Mouse (Mus musculus) inflammation-experienced regulatory T-cells, adult 6 months (primary cell): Measurements from ENCODE around the gene Praf2. TPM values are rescaled to one million over a fixed set of nuclear protein-coding genes. Genes with fewer than 3 reads are reported as not detected.
A peak's percentile ranks its signal among the peaks of the same experiment; 100 is the strongest.
"Not testable (repeated sequence)": the region's sequence is repeated elsewhere in the genome, so short reads cannot be mapped to it uniquely, and the experiment has no call there.

Experiments used
- ATAC-seq: one replicate; pipeline ENCODE4 v1.8.0; 2017
- polyA plus RNA-seq, 3 experiments: library from polyadenylated mRNA; unstranded; fragments of 100-300 nt; shearing (Covaris generic); gene quantifications; one replicate each; pipeline ENCODE4 v1.2.1; 2017

Praf2 gene
- 10 to 100 TPM; 33.2 to 42.0 (median 41.3) TPM for polyA plus RNA-seq

GRCm38 (mm10) chrX:7728215-7728921 is at the start of gene Praf2:
Gene Praf2 (plus strand): TSS chrX:7728439.
- peak; percentile 98 for ATAC-seq

- ATAC-seq, result no peak
Observed at GRCm38 (mm10) chrX:7678986-7679385, 49.3 kb upstream of the Praf2 start.

DNA sequence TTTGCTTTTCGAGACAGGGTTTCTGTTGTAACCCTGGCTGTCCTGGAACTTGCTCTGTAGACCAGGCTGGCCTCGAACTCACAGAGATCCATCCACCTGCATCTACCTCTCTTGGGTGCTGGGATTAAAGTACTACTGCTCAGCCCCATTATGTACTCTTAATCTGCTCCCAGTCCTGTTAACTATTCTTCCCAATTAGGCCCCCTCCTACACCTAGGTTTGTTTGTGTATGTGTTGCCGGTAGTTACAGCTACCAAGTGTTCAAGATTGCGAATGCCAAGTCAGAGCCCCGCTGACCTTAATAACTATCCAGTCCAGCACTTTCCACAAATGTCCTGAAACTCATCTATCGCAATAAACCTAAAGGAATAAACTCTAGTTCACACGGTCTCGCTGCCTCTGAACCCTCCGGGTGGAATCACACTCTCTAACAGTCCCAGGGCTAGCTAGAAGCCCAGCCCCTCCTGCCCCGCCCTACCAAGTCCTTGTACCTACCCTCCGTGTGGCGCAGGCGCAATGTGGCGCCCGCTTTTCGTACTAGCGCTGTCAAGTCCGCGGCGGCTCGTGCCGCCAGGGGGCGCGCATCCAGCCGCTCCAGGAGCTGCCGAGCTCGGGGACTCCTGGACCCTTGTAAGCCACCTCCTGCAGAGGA is 48.7 kb upstream of the Praf2 start:
- ATAC-seq, result peak; percentile 93

DNA sequence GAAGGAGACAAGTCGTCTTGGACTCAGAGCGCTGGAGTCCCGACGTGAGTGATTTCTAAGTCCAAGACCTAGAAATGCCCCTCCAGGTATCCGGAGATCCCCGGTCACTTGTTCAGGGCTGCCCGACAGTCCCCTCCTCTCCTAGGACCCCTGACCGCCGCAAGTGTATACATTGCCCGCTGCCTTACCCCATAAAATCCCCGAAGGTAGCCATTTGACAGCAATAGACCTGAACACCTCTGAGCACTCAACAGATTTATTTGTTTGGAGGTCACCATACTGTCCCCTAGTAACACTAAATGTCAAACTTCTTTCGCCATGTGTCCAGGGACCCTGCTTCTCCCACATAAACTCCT is 48.2 kb upstream of the Praf2 start:
- no peak for ATAC-seq

- ATAC-seq, result no peak
Observed at GRCm38 (mm10) chrX:7680864-7681263, 47.4 kb upstream of the Praf2 start, which contains the start of gene Magix. Gene Magix (minus strand): TSS chrX:7681251.

DNA sequence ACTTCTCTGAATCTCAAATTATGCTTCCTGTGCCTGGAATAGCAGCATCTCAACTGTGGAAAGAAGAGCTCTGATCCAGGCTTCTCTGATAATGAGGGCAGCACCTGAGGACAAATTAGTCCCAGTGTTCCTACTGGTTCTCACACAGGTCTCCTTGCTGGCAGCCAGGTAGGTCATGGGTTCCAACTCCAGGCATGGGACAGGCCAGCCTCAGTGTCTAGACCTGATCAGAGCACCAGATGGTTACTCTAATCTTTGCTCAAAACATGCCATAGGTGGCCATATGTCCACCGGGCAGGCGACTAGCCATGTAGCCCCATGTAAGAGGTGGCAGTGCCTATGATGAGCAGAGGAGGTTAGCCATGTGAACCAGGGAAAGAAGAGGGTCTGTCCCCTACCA is 39.9 kb upstream of the Praf2 start:
- no peak for ATAC-seq

- ATAC-seq, result no peak
Observed at GRCm38 (mm10) chrX:7690486-7690885, 37.8 kb upstream of the Praf2 start.

DNA sequence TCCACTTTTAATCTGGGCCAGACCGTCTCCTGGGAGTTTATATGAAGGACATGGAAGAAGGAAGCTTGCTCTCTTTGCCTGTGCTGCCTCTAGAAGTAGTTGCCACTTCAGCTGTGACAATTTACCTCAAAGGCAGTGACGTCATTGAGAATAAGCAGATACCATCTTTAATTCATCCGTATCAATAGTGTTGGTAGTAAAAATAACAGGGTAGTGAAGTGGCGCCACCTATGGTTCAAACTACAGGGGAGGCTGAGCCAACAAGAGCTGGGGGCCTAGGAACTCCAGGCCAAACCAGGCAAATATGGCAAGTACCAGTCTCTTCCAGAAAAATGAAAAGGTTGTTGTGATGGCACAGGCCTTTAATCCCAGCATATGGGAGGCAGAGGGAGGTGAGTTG is 35.4 kb upstream of the Praf2 start:
- ATAC-seq, result peak; percentile 63

GRCm38 (mm10) chrX:7696520-7696919 is 31.7 kb upstream of the Praf2 start:
- no peak for ATAC-seq

DNA sequence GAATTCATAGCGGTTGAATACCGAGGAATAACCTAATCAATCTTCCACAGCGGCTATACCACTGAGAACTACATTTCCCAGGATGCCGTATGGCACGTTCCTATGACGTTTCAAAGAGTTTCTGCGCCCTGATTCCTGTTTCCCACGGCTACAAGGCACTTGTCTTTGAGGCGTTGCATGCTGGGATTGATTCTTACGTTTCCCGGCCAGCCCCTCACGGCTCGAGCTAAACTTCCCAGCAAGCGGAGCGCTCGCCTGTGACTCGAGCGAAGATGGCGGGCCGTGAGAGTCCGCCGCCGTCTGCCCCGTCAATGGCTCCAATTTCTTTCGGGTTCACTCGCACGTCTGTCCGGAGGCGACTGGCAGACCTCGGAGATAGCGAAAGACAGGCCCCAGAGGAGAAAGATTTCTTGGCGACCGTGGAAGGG is 31.3 kb upstream of the Praf2 start, which contains the start of gene Gpkow:
Gene Gpkow, plus strand, starts transcription at position 178 of the 428 bp plus-strand sequence.
- ATAC-seq, result peak; percentile 97

DNA sequence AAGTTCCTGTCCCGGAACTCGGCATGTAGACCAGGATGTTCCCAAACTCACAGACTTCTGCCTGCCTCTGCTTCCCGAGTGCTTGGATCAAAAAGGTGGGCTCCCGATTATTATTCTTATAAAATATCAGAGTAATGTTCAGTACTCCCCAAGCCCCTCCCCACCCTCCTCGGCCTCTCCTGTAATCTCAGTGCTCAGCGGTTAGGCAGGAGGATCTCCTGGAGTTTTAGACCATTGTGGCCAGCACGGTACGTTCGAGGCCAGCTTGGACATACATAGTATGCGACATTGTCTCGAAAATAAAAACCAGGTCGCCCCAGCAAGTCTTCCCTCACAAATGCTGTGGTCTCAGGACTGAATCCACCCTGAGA is 14.5 kb upstream of the Praf2 start:
- ATAC-seq, result not testable (repeated sequence)

DNA sequence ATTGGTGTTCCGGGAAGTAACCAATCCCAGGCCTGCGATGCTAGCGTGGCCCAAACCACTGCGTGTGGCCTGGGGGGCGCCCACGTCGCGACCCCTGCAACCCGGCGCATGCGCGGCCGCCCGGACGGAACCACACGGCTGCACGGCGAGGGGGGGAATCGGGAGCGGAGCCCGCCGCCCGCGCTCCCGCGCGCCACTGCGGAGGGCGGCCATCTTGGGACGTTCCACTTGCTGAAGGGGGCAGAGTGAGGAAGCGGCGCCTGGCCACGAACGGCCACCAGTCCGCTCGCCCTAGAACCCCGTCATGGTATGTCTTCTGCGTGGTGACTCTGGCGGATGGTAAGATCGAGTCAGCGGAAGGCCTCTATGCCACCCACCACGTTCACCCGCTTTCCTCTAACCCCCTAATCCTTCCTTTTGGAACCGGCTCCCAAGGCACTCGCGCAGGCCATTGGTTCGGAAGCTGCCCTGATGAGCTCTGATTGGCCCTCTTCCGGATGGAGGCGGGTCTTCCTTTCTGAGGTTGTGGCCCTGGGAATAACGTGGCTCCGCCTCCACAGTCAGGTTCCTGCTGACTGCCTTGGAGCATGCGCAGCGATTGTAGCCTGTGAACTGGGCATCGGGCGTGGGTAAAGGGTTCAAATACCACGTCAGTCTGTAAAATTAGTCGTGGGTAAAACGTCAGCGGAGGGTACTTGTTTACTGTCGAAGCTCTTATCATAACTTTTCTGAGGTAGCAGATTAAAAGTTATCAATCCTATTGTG is 13.9 kb upstream of the Praf2 start, which contains the start of gene Wdr45:
Gene Wdr45, plus strand, starts transcription at position 199 of the 765 bp plus-strand sequence.
- peak; percentile 95 for ATAC-seq

- not testable (repeated sequence) for ATAC-seq
Observed at GRCm38 (mm10) chrX:7716058-7716457, 12.2 kb upstream of the Praf2 start.

- peak; percentile 95 for ATAC-seq
Observed at GRCm38 (mm10) chrX:7721514-7722281, 6.5 kb upstream of the Praf2 start, which contains the start of gene Gm45208. Gene Gm45208 (plus strand): TSS chrX:7722245.

GRCm38 (mm10) chrX:7722282-7722611 is 6.0 kb upstream of the Praf2 start:
- ATAC-seq, result no peak

DNA sequence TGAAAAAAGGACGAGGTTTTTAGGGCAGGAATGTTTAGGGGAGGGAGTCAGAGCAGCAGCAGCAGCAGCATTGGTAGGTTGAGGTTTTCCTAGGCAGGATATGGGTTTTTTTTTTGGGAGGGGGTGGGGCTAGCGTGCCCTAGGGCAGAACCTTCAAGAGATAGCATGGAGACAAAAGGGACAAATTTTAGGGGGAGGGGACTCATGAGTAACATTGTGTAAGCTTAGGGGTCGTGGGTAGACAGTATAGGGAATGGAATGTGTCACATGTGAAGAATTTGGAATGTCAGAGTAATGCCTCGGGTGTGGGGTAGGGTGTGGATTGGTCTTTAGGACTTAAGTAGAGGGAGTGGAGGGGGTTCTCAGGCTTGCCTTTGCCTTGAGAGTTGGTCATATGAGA is 5.5 kb upstream of the Praf2 start:
- ATAC-seq, result no peak

DNA sequence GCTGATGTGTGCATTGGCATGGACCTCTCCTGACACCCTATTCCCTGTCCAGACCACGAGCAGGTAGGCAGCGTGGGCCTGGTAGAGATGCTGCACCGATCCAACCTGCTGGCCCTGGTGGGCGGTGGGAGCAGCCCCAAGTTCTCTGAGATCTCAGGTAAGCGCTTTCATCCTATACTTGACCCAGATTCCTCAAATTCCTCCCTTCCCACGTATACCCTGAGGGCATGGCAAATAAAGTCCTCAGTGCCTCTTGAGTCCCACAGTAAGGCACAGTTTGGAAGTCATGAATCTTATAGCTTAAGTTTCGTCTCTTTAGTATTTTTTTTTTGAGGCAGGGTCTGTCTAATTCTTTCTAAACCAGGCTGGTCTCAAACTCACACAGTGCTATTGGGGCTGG is 4.1 kb upstream of the Praf2 start:
- no peak for ATAC-seq

DNA sequence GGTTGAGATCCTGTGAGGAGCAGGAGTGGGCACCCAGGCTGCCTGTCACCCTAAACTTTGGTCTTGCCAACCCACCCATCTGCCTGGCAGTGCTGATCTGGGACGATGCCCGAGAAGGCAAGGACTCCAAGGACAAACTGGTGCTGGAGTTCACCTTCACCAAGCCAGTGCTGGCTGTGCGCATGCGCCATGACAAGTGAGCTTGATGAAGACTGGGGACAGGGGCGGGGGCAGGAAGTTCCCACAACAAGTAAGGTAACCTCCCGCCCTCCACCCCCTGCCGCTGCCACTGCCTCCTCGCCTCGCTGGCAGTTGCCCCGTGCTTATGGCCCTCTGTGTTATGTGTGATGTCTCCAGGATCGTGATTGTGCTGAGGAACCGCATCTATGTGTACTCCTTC is 2.4 kb upstream of the Praf2 start:
- no peak for ATAC-seq

- ATAC-seq, result no peak
Observed at GRCm38 (mm10) chrX:7727176-7727575, 1.1 kb upstream of the Praf2 start.

DNA sequence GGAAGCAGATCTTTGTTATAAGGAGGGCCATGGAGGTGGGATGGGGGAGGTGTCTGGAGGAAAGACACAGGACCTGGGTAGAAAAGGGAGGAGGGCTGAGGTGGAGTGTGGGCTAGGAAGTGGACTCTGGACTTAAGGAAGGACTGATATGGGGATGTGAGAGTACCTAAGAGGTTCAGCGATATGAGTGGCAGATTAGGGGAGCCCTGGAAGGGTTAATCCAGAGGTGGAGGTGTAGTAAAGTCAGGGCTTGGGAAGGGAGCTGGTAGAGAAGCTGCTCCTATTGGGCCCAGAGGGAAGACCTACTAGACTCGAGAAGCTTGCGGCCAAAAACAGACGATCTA is 655 bp downstream of the Praf2 start:
- no peak for ATAC-seq

DNA sequence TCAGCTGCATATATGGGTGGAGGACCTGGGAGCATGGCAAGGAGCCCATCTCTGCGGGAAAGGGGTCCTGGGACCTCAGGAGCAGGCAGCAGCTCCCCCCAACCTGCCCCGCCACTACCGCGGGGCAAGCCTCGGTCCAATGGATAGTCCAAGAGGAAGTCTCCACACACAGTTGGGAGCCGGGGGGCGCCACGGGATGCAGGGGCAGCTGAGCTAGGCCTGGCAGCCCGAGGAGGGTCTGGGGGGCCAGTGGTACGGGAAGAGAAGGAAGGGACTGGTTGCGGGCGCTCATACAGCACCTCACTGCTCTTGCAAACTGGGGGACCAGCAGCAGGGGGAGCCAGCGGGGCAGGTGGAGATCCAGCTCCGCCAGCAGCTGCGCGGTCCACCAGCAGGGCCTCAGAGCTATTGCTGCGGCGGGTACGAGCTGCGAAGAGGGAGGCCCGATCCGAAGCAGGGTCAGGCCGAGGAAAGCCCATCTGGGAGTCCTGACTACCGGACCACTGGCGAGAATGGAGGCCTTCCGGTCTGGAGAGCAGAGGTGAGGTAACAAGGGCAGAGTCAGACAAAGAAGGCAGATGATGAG is 5.4 kb downstream of the Praf2 start:
- peak; percentile 90 for ATAC-seq

DNA sequence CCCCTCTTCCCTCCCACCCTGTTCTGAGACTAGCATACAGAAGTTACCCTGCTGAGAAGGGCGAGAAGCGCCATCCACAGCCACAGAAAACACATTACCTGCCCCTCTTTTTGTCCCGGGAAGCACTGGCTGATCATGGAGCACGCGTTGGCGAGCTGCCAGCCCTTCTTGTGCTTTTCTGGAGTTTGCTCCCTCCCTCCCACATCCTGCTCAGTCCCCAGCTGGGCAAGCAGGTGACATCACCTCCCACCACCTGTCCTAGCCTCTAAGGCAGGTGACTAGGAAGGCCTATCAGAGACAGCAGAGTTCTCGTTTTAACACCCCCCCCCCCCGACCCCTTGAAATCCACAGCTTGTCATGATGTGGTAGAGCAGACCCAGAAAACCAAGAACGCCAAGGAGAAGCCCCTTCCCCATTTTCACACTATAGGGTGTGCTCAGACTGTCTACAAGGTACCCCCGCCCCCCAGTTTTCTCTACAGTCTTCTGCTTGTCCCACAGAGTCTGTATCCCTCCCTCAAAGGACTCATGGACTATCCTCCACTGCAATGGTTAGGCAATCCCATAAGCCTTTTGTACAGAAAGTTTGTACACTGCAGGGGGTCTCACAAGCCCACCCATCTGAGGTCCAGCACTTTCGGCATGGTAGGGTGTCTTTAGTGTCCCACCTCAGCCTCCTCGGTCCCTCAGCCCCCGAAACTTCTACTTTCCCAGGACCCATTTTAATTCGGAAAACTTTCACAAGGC is 11.3 kb downstream of the Praf2 start:
- ATAC-seq, result no peak
